Mouse (Mus musculus) bone marrow, adult 2 months (tissue): ENCODE data around the gene Mypop. TPM values are rescaled to one million over a fixed set of nuclear protein-coding genes. Genes with fewer than 3 reads are reported as not detected.

ENCODE experiments used
- H3K27ac ChIP-seq: fragments of 200-500 bp; 2 replicates; pipeline ENCODE4 v1.5.1; 2012; ENCODE audit warnings: low read depth, mild to moderate bottlenecking, control low read depth, inconsistent platforms, low read length; ENCODE audit not compliant: control insufficient read depth, poor library complexity, insufficient read depth
- H3K4me1 ChIP-seq: fragments of 200-500 bp; 2 replicates; pipeline ENCODE4 v1.6.1; 2011; ENCODE audit warnings: low read length; ENCODE audit not compliant: control insufficient read depth, insufficient read depth
- H3K4me3 ChIP-seq: fragments of 200-500 bp; replicated peaks from 2 replicates; pipeline ENCODE3; 2011; ENCODE audit warnings: mild to moderate bottlenecking, low read depth, low read length, control low read depth; ENCODE audit not compliant: control insufficient read depth
- CTCF ChIP-seq: fragments of 200-500 bp; IDR thresholded peaks from 2 replicates; pipeline ENCODE4 v1.5.1; 2011; ENCODE audit warnings: low read length, control low read depth; ENCODE audit not compliant: control insufficient read depth, insufficient read depth
- POLR2A ChIP-seq: fragments of 200-500 bp; IDR thresholded peaks from 2 replicates; pipeline ENCODE4 v1.6.1; 2011; ENCODE audit warnings: low read depth, mild to moderate bottlenecking, control low read depth, low read length, borderline replicate concordance; ENCODE audit not compliant: control insufficient read depth
- WGBS: fragments of 180-500 bp; shearing (Covaris S2); methylation state at CpG from one replicate; pipeline ENCODE4 v1.1.7; 2018; 5-methylcytosine and 5-hydroxymethylcytosine counted together
- polyA plus RNA-seq: library from polyadenylated mRNA; stranded (reverse); fragments of >200 nt; gene quantifications from 2 replicates; pipeline ENCODE4 v1.2.4, GENCODE M21; 2011; ENCODE audit warnings: low replicate concordance; ENCODE audit not compliant: missing spikeins, insufficient read depth, insufficient read length

Gene Mypop
- polyA plus RNA-seq, 1 experiment, result 1.1 TPM

DNA sequence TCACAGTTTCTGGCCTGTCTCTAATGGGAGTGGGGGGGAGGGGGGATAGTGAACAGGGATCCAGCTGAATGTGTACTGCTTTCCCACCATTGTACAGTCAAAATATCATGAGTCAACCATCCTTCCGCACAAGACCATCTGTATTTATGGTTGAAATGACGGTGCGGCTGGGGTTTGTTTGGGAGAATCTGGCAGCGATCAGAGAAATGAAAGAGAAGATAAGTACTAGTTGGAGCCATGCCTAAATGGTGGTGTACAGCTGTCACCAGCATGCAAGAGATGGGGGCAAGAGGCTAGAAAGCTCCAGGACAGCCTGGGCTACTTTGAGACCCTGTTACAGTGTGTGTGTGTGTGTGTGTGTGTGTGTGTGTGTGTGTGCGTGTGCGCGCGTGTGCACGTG is 12.7 kb upstream of the Mypop start:
- no peak for TF ChIP-seq CTCF
- TF ChIP-seq POLR2A, result no peak
- H3K4me3 ChIP-seq, result no peak overlapping the region
- H3K4me1 ChIP-seq, result no peaks in the 10 kb centered on the region
- no peak overlapping the region for H3K27ac ChIP-seq
- 85% methylated on average over 9 of the region's 9 CpGs for WGBS

DNA sequence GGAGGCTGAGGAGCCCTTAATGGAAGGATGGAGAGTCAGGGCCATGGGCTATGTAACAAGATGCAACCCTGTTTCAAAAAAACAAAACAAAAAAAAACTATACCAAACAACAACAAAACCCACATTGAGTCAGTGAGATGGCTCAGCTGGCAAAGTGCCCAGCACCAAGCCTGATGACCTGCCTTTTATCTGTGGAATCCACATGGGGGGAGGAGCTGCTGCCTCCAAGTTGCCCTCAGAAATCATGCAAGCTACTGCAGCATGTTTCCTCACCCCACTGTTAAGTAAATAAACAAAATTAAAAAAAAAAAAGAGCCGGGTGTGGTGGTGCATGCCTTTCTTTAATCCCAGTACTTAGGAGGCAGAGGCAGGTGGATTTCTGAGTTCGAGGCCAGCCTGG is 4.5 kb upstream of the Mypop start:
- H3K4me1 ChIP-seq, result no peaks in the 10 kb centered on the region; the same call in 1 of the 2 replicates
- no peak overlapping the region for H3K27ac ChIP-seq
- no peak overlapping the region for H3K4me3 ChIP-seq
- WGBS, result 53% methylated on average over 2 of the region's 2 CpGs
- TF ChIP-seq CTCF, result no peak
- TF ChIP-seq POLR2A, result no peak

DNA sequence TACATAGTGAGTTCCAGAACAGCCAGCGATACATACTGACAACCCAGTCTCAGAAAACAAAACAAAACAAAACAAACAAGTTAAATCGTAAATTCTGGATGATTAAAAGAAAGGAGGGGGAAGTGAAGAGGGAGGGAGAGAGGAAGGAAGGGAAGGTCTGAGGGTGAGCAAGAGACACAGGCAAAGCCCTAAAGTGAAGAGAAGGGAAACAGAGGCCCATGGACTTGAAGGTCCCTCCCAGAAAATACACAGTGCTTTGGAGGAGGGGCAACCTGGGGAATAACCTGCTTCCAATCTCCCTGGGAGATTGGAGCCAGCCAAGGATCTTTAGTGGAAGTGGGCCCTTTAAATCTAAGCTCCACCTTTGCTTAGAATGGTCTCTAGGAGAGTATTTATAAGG is 3.9 kb upstream of the Mypop start, which contains the start of gene Nanos2:
TSS of gene Nanos2 (plus strand) at position 301 of the 400 bp plus-strand sequence.
- TF ChIP-seq CTCF (no peak), POLR2A (no peak)
- Histone ChIP-seq H3K27ac (no peak within 1 kb of the TSS), H3K4me1 (no peaks in the 10 kb centered on the region; the same call in 1 of the 2 replicates), H3K4me3 (no peak within 1 kb of the TSS)
- WGBS, result 42% methylated on average over 2 of the region's 2 CpGs

DNA sequence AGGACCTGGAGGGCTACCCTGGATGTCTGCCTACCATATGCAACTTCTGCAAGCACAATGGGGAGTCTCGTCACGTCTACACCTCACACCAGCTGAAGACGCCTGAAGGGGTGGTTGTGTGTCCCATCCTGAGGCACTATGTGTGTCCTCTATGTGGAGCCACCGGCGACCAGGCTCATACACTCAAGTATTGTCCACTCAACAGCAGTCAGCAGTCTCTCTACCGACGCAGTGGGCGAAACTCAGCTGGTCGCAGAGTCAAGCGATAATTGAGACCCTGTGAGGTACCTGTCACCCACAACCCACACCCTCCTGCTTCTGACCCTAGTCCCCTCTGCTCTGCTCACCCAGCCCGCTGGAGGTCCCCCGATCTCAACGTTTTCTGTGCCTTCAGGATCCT is 3.3 kb upstream of the Mypop start:
- Histone ChIP-seq H3K27ac (no peak overlapping the region), H3K4me3 (no peak overlapping the region), H3K4me1 (no peaks in the 10 kb centered on the region; the same call in 1 of the 2 replicates)
- 75% methylated on average over 13 of the region's 13 CpGs for WGBS
- TF ChIP-seq POLR2A, result no peak
- TF ChIP-seq CTCF, result no peak

DNA sequence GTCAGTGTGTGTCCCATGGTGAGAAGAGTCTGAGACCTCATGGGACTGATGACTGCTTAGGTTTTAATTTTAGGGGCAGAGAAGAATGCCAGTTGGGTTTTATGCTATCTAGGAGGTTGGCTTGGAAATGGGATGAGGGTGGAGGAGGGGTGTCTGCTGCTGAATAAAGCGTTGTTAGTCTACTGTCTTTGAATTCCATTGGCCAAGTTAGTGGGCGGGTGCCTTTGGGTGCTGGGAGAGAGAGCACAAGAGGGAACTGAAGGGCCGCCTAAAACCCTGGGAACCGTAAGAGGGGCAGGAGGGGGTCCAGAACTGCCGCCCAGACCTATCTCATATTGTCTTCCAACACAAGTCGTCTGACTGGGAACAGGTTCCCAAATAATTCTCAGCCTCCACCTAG is 2.3 kb upstream of the Mypop start:
- 62% methylated on average over 6 of the region's 6 CpGs for WGBS
- no peaks in the 10 kb centered on the region; the same call in 1 of the 2 replicates for H3K4me1 ChIP-seq
- TF ChIP-seq CTCF (no peak), POLR2A (no peak)
- no peak overlapping the region for H3K4me3 ChIP-seq
- H3K27ac ChIP-seq, result no peak overlapping the region

DNA sequence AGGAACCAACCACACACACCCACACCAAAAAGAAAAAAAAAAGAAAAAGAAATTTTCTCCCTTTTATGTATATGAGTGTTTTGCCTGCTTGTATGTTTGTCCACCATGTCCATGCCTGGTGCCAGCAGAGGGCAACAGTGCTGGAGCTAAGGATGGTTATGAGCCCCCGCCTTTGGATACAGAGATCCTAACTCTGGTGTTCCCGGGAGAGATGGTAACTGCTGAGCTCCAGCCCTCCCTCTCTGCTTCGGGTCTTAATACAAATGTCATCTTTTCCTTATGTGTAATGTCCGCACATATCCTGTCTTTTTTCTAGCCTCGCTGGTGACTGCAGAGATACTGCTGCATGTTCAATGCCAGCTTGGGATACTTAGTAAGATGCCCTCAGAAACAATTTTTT is 1.1 kb upstream of the Mypop start:
- H3K27ac ChIP-seq, result no peak overlapping the region
- H3K4me3 ChIP-seq, result no peak overlapping the region
- 16% methylated on average over 5 of the region's 5 CpGs for WGBS
- TF ChIP-seq POLR2A (no peak), CTCF (no peak)
- no peaks in the 10 kb centered on the region; the same call in 1 of the 2 replicates for H3K4me1 ChIP-seq

DNA sequence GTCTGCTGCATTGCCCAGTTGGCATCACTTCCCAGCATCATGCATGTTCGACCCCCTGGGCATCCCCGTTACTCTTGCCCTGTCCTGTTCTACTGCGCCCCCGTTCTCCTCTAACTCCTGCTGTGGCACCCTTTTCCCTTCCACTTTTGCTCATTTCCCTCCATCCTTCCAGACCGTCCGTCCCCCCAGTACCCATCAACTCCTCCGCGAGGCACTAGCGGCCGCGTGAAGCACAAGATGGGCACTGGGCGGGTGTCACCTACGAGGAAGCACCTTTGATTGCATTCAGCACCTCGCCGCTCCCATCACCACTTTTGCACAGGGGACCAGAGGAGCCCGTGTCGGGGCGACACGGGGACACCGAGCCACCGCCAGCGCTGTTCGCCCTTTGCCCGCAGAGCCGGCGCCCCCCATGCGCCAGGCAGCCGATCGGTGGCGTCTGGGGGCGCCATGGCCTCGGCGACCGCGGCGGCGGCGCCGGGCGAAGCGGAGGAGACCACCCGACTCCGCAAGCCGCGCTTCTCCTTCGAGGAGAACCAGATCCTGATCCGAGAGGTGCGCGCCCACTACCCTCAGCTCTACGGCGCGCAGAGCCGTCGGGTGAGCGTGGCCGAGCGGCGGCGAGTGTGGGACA is 732 bp downstream of the Mypop start:
- 3% methylated on average over 59 of the region's 59 CpGs for WGBS

DNA sequence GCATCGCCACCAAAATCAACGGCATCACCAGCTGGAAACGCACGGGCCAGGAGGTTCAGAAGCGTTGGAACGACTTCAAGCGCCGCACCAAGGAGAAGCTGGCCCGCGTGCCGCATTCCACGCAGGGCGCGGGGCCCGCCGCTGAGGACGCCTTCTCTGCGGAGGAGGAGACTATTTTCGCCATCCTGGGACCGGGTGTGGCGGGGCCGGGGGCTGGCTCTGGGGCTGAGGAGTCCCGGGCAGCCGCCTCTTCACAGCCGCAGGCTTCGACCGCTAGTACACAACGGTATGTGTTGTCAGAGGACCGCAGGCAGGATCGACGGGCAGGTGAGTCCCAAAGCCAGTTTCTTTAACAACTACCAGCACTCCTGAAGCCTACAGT is 1.2 kb downstream of the Mypop start:
- H3K27ac ChIP-seq, result no peak overlapping the region
- WGBS, result 5% methylated on average over 31 of the region's 31 CpGs
- H3K4me3 ChIP-seq, result peak overlapping the region; percentile 9
- H3K4me1 ChIP-seq, result no peaks in the 10 kb centered on the region; the same call in 1 of the 2 replicates
- no peak for TF ChIP-seq CTCF

More for the DNA sequence above, 732 bp downstream of the Mypop start:
- Histone ChIP-seq H3K27ac (no peak overlapping the region), H3K4me1 (no peaks in the 10 kb centered on the region; the same call in 1 of the 2 replicates), H3K4me3 (peak overlapping the region; percentile 22)
- no peak for TF ChIP-seq POLR2A
- no peak for TF ChIP-seq CTCF

DNA sequence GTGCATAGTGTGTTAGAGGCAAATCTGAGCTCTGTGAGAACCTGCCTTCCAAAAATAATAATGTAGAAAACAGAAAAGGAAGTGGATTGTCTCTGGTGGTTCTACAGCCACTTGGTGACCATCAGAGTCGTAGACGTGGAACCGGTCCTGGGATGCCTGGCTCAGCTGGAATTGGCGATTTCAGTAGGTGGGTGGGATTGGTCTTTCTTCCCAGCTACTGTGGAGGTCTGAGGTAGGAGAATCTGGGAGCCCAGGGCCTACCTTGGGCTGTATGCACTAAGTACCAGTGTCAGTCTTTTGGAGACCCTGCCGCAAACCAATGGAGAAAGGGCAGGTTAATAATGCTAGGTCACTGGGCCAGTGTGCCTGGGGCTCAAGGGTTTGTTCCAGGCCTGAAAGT is 2.0 kb downstream of the Mypop start:
- TF ChIP-seq POLR2A, result no peak
- no peak for TF ChIP-seq CTCF
- Histone ChIP-seq H3K4me1 (no peaks in the 10 kb centered on the region; the same call in 1 of the 2 replicates), H3K4me3 (no peak overlapping the region), H3K27ac (no peak overlapping the region)
- 92% methylated on average over 5 of the region's 5 CpGs for WGBS
